Mouse (Mus musculus) lung, postnatal 36 days (tissue): ENCODE results near the gene Copg2.

Experiments
- DNase-seq: peaks from one replicate; pipeline ENCODE4 v3.0.0; 2022; ENCODE audit warnings: mixed read lengths

Gene Copg2

GRCm38 (mm10) chr6:30896195-30896985, at the start of gene Copg2:
TSS of gene Copg2 (minus strand) at chr6:30896794.
- peak; percentile 95 for DNase-seq

DNA sequence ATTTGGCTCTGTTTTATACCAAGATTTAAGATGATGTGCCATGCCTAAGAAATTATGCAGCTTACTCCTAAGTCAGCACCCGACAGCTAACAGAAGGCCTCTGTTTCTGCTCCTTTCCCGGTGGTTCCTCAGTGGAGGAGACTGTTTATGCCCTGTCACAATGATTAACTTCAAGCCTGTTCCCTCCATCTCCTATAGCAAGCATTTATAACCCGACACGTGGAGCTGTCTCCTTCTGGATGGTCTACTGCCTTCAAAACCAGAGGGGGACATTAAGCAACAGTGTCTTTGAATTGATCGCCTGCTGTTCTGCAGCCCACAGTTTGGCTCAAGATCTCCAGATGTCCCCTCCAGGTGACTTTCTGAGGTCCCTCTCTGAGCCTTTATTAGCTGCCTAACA, 42.7 kb upstream of the Copg2 start:
- DNase-seq: no peak

GRCm38 (mm10) chr6:30922821-30923220, 26.2 kb upstream of the Copg2 start:
- DNase-seq: peak; percentile 10

DNA sequence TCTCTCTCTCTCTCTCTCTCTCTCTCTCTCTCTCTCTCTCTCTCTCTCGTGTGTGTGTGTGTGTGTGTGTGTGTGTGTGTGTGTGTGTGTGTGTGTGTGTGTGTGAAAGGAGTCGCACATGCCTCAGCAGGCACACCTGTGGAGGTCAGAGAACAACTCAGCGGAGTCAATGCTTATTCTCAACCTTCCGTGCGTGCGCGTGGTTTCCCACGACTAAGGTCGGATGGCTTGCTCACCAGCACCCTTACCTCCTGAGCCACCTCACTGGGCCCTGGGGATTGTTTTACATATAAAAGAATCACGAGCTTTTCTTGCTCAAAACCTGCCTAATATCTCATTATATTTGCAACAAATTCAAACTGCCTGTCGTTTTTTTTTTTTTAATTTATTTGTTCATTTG, 25.2 kb upstream of the Copg2 start:
- no peak for DNase-seq

GRCm38 (mm10) chr6:30920834-30921675, 24.5 kb upstream of the Copg2 start:
- DNase-seq: peak; percentile 3

DNA sequence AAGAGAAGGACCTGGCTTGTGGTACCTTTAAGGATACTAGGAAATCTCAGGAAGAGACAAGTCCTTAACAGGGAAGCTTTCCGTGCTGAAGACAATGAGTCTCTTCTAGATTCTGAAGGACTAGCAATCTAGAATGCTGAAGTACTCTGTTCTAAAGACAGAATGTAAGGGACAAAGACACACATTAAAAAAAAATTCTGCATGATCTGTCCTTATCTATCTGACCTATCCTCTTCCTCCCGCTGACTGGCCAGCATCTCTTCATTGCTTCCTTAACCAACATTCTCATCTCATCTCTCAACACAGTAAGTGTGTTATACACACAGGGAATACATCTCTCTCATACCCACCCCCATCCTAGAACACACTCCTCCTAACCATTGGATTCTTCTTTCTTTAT, 18.9 kb upstream of the Copg2 start, which contains the start of gene Tsga13:
TSS of gene Tsga13 (minus strand) at position 101 of the 400 bp plus-strand sequence.
- DNase-seq: no peak

- no peak for DNase-seq
Measured at GRCm38 (mm10) chr6:30907970-30908369, 11.4 kb upstream of the Copg2 start.

DNA sequence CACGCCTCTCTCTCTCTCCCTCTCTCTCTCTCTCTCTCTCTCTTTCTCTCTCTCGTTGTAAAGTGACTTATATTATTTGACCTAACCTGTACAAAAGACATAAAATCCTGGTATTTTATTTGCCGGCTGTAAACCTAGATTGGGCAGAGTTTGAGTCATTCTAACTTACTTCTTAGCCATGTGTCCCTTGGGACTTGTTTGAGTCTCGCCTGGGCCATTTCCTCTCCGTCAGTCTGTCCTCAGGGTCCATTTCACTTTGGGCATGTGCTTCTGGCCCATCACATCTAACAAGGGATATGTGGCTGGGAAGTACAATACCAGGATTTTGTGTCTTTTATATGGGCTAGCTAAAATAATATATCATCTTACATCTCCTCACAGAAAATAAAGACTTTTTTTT, 8.3 kb upstream of the Copg2 start:
- DNase-seq: no peak

DNA sequence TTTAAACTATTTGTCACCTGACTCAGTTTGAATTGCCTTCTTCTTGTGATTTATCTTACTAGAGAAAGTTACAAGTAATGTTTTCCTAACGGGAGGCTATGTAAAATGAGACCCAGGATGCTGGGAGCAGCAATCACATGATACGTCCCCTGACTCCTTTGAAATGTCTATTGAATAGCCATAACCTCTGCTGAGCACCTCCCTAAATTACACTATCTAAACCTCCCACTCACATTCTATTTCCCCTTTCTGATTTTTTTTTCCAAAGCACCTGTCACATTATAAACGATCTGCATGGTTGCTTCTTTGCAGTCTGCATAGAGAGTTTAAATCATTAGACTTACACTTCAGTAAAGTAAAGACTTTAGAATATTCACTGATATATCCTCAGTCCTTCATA, 7.4 kb upstream of the Copg2 start:
- no peak for DNase-seq

- DNase-seq: peak; percentile 26
Measured at GRCm38 (mm10) chr6:30897520-30897919, 926 bp upstream of the Copg2 start.

DNA sequence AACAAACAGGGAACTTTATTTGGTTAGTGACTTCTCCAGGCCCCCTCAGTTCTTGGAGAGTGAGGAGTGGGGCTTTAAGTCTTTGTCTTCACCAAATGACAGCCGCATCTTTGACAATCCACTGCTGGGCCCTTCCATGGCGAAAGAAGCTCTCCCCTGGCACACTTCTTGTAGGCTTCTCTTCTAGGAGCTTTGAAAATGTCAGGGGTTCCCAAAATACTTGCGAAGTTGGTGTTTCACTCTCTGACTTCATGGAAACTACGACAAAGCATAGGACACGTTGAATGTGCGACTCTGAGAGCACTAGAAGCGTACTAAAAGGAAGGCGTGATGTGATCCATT, 363 bp upstream of the Copg2 start:
- no peak for DNase-seq

- DNase-seq: no peak
Measured at GRCm38 (mm10) chr6:30895819-30896194, 787 bp downstream of the Copg2 start.

GRCm38 (mm10) chr6:30893081-30893480, 3.5 kb downstream of the Copg2 start:
- DNase-seq: peak; percentile 47

GRCm38 (mm10) chr6:30891761-30892160, 4.8 kb downstream of the Copg2 start:
- no peak for DNase-seq

DNA sequence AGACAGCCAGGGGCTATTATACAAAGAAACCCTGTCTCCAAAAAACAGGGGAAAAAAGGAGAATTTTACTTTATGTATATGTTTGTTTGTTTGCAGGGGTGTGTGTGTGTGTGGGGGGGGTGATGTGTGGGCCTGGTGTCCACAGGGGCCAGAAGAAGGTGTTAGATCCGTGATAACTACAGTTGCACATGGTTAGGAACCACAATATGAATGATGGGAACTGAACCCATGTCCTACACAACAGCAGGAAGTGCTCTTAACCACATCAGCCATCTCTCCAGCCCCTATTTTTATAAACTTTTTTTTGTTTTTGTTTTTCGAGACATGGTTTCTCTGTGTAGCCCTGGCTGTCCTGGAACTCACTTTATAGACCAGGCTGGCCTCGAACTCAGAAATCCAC, 11.7 kb downstream of the Copg2 start:
- DNase-seq: no peak

DNA sequence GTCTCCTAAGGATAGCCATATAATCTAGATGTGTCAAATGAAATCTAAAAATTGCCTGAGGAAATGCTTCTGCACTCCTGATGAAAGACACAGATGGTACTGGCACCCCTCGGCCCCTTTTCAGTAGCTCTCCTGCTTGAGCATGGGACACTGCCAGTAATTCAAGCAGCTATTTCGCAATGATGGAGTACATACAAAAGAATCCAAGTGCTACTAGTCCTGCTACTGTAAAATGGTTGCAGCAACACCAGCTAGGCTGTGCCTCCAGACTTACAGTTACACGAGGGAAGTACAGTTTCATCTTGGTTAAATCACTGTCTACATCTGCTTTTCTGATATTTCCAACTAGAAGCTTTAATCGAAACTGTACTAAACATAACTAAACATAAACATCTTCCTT, 13.1 kb downstream of the Copg2 start:
- DNase-seq: peak; percentile 78

DNA sequence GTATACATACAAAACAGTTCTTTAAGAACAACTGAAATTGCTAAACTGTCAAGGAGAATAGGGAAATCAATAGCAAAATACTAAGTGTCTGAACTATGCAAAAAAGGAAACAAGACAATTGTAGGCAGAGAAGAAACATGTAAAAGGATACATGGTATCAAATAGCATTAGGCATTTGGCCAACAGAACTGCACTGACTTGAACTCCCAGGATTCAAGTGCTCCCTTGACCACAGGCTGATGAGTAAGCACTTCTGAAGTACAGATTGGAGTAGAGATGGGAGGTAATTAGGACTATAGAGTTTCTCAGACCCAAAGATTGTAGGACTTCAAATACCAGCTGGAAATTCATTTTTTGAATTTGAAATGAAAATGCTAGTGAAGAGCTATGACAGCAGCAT, 19.9 kb downstream of the Copg2 start:
- DNase-seq: peak; percentile 34

- no peak for DNase-seq
Measured at GRCm38 (mm10) chr6:30866501-30866900, 30.1 kb downstream of the Copg2 start.

GRCm38 (mm10) chr6:30865031-30865678, 31.4 kb downstream of the Copg2 start:
- DNase-seq: no peak

DNA sequence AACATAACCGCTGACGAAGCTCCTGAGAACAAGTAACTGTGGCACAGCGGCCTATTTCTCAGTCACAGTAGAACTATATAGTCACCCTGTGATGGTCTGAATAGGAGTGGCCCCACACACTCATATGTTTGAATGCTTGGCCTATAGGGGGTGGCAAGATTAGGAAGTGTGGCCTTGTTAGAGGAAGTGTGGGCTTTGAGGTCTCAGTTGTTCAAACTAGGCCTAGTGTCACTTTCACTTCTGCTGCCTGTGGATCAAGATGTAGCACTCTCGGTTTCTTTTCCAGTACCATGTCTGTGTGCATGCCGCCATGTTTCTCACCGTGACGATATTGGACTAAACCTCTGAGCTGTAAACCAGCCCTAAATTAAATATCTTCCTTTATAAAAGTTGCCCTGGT, 40.6 kb downstream of the Copg2 start:
- peak; percentile 17 for DNase-seq

GRCm38 (mm10) chr6:30855205-30855604, 41.4 kb downstream of the Copg2 start:
- no peak for DNase-seq

- DNase-seq: peak; percentile 35
Measured at GRCm38 (mm10) chr6:30849818-30850217, 46.8 kb downstream of the Copg2 start.

- no peak for DNase-seq
Measured at GRCm38 (mm10) chr6:30832241-30832640, 64.4 kb downstream of the Copg2 start.

- peak; percentile 15 for DNase-seq
Measured at GRCm38 (mm10) chr6:30813626-30814025, 83.0 kb downstream of the Copg2 start.
